Mouse (Mus musculus): ENCODE measurements around the gene Gm20379. TPM values are rescaled to one million over a fixed set of nuclear protein-coding genes. Genes with fewer than 3 reads are reported as not detected.

Gm20379 gene
- polyA plus RNA-seq, 1 experiment from 2014 or later, result 0.97 TPM

DNA sequence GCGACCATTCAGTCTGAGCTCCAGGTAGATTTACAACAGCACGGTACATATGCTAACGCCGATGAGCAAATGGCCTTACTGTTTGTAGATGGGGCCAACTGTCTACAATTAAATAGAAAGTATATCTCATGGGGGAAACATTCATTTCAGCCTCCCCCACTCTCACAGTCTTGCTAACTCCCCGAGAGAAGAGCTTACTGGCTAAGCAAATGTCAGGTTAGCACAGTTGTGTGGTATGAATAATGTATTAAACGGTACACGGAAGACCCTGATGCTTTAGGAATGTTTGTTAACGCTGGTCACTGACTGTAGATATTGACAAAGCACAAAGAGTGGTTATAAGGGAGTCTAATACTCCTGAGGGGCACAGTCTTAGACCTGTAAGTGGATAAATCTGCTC is 38.3 kb downstream of the Gm20379 start:
- no peaks in the 10 kb centered on the region for H3K4me1 ChIP-seq
- no peak overlapping the region for H3K27ac ChIP-seq
- no peak overlapping the region for H3K4me3 ChIP-seq
- no peak overlapping the region for H3K4me2 ChIP-seq
- no peak overlapping the region for H3K9ac ChIP-seq
- no peaks in the 10 kb centered on the region for H3K9me3 ChIP-seq
- WGBS, result 87% methylated on average over 8 of the region's 8 CpGs
- peak; percentile 39; the same call in 1 of the 2 replicates for ATAC-seq (replicated peaks)
- H3K36me3 ChIP-seq (replicated peaks), result peaks cover 14% of the 10 kb centered on the region; the same call in 1 of the 2 replicates
- no peaks in the 10 kb centered on the region for H3K27me3 ChIP-seq (replicated peaks)

DNA sequence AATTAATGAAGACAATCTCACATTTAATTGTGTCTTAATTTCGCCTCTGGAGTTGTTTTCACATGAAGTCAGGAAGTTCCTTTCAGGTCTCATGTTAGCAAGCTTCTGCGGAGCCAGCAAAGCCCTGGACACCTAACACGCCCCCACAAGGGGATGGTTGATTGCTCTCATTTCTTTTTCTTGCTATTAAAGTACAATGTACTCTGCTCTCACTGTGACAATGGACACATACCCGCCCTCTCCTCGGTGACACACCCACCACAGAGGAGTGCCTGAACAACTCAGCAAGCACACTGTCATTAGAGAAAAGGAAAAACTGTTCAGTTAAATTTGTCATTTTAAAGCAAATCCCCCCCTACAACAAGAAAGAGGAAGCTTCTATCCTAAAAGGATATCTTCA is 40.6 kb downstream of the Gm20379 start:
- H3K9me3 ChIP-seq, result no peaks in the 10 kb centered on the region
- no peak overlapping the region for H3K4me3 ChIP-seq
- no peak overlapping the region for H3K9ac ChIP-seq
- peaks cover 16% of the 10 kb centered on the region; the same call in 1 of the 2 replicates for H3K36me3 ChIP-seq (replicated peaks)
- no peak overlapping the region for H3K27ac ChIP-seq
- H3K27me3 ChIP-seq (replicated peaks), result no peaks in the 10 kb centered on the region
- H3K4me2 ChIP-seq, result no peak overlapping the region
- ATAC-seq (replicated peaks), result no peak
- no peaks in the 10 kb centered on the region for H3K4me1 ChIP-seq
- WGBS, result 87% methylated on average over 5 of the region's 5 CpGs

DNA sequence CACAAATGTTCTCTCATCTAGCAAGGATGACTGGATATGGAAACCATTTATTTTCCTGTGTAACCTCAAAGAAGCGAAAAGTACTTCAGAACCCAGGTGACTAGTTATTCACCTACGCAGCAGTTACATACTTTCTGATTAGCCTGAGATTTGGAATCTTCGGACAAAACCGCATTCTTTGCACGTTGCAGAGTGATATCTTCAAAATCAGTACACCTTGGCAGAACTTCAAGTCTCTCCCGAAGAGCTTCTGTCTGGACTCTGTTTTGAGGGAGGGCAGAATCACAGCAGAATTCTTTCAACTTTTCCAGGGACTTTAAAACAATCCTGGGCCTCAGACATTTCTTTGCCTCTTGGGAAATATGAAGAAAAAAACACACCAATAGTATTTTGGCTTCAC is 45.3 kb downstream of the Gm20379 start:
- peaks cover 17% of the 10 kb centered on the region for H3K4me1 ChIP-seq
- no peak overlapping the region for H3K4me2 ChIP-seq
- no peaks in the 10 kb centered on the region for H3K27me3 ChIP-seq (replicated peaks)
- H3K27ac ChIP-seq, result no peak overlapping the region
- peaks cover 12% of the 10 kb centered on the region; the same call in 1 of the 2 replicates for H3K36me3 ChIP-seq (replicated peaks)
- no peaks in the 10 kb centered on the region for H3K9me3 ChIP-seq
- no peak for ATAC-seq (replicated peaks)
- 94% methylated on average over 6 of the region's 6 CpGs for WGBS
- no peak overlapping the region for H3K4me3 ChIP-seq
- no peak overlapping the region for H3K9ac ChIP-seq

DNA sequence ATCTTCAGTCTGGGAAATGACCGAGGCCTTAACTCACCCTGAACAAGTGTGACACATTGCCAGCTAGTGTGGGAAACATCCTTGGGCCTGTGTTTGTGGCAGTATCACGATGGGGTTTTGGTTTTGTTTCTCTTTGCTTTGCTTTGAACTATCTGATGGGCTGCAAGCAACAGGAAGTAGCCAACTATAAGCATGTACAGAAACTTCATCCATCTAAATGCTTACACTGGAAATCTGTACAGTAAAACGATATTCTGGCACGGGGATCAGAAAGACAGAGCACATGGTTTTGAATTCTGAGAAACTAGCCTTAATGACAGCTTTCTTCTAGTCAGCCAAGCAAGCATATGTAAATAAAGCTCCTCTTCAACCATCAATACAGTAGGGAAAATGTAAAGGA is 48.2 kb downstream of the Gm20379 start:
- H3K9ac ChIP-seq, result peak overlapping the region; percentile 54
- peak overlapping the region; percentile 54 for H3K4me3 ChIP-seq
- peaks cover 17% of the 10 kb centered on the region for H3K4me1 ChIP-seq
- H3K27ac ChIP-seq, result peak overlapping the region; percentile 87
- H3K36me3 ChIP-seq (replicated peaks), result peaks cover 3% of the 10 kb centered on the region; the same call in 1 of the 2 replicates
- H3K9me3 ChIP-seq, result no peaks in the 10 kb centered on the region
- ATAC-seq (replicated peaks), result no peak
- H3K27me3 ChIP-seq (replicated peaks), result no peaks in the 10 kb centered on the region
- 23% methylated on average over 4 of the region's 4 CpGs for WGBS
- peak overlapping the region; percentile 95 for H3K4me2 ChIP-seq

DNA sequence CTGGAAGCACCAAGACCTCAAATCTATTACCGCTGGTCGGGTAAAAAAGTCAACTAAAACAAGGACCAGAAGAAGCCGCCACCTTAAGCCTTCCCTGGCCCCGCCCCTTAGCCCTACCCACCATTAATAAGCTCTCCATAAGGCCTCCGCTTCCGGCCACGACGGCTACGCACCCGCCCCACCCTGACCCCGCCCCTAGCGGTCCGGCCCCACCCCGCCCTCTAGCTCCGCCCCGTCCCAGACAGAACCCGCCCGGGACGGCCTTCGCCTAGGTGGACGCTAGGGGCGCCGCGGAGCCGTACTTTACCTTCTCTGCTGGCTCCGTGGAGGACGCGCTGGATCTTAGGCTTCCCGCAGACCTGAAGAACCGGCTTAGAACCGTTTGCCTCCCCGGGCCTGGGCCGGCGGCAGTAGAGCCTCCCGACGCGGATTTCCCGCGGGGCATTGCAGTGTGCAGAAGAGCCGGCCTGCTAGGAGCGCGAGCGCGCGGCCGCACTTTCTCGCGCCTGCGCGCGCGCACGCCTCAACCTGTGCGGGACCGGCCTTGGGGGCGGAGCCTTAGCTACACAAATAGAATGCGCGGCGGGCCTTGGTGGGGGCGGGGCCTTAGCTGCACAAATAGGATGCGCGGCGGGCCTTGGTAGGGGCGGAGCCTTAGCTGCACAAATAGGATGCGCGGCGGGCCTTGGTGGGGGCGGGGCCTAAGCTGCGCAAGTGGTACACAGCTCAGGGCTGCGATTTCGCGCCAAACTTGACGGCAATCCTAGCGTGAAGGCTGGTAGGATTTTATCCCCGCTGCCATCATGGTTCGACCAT is 48.9 kb downstream of the Gm20379 start, which contains the start of the genes Dhfr and Msh3:
Gene Dhfr (plus strand): TSS at position 271 of the 816 bp plus-strand sequence.
Gene Msh3 (minus strand): TSS at position 548 of the 816 bp plus-strand sequence.
- Histone ChIP-seq H3K9ac (peak within 1 kb of the TSS; percentile 54), H3K36me3 (replicated peaks) (no peaks in the 10 kb centered on the region), H3K4me1 (peaks cover 17% of the 10 kb centered on the region), H3K27ac (peak within 1 kb of the TSS; percentile 87), H3K4me2 (peak within 1 kb of the TSS; percentile 95), H3K9me3 (no peaks in the 10 kb centered on the region), H3K27me3 (replicated peaks) (no peaks in the 10 kb centered on the region), H3K4me3 (peak within 1 kb of the TSS; percentile 54)
- WGBS, result under 1% methylated on average over 76 of the region's 76 CpGs
- ATAC-seq (replicated peaks), result peak; percentile 98

DNA sequence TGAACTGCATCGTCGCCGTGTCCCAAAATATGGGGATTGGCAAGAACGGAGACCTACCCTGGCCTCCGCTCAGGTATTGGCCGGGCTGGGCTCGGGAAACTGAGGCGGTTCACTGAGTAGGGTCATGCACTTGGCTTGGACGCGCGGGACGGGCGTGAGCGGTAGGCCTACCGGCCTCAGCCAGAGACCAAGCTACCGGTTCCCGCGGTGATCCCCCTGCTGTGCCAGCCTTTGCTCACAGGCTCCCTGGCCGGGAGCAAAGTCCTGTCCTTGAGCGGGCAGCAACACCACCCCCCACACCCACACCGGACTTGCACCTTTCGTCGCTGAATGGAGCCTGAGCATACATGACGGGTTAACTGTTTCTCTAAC is 49.5 kb downstream of the Gm20379 start:
- H3K27ac ChIP-seq, result peak overlapping the region; percentile 87; the same call in 1 of the 2 replicates

DNA sequence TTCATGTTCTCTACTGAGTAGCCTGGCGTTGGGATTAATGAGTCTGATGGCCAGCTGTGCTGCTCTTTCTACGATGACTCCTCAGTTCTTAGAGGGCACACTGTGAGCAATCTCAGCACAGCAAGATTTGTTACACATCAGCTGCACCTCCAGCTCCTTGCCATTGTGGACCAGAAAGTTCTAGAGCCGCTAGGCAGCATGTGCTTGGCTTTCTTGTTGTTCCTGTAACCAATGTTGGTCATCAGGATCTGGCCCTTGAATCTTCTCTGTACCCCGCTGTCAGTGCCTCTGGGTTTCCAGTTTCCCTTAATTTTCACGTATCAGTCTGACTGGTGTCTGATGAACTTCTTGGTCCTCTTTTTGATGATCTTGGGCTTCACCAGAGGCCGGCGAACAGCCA is 50.6 kb downstream of the Gm20379 start:
- Histone ChIP-seq H3K36me3 (replicated peaks) (no peaks in the 10 kb centered on the region), H3K27me3 (replicated peaks) (no peaks in the 10 kb centered on the region), H3K4me3 (no peak overlapping the region), H3K4me2 (no peak overlapping the region), H3K9ac (no peak overlapping the region), H3K4me1 (peaks cover 17% of the 10 kb centered on the region), H3K27ac (no peak overlapping the region), H3K9me3 (no peaks in the 10 kb centered on the region)
- no peak for ATAC-seq (replicated peaks)
- 74% methylated on average over 7 of the region's 7 CpGs for WGBS

More for the DNA sequence above, 49.5 kb downstream of the Gm20379 start:
- Histone ChIP-seq H3K4me2 (peak overlapping the region; percentile 95), H3K9ac (peak overlapping the region; percentile 54), H3K36me3 (replicated peaks) (no peaks in the 10 kb centered on the region), H3K9me3 (no peaks in the 10 kb centered on the region), H3K27me3 (replicated peaks) (no peaks in the 10 kb centered on the region), H3K4me1 (peaks cover 17% of the 10 kb centered on the region), H3K4me3 (peak overlapping the region; percentile 54)
- under 1% methylated on average over 24 of the region's 24 CpGs for WGBS
- peak; percentile 57; the same call in 1 of the 2 replicates for ATAC-seq (replicated peaks)

Other genes with a start within 250 kb of the Gm20379 start
- 8.4 and 8.8 TPM in 2 replicates for gene Rasgrf2, start 174.3 kb upstream of the Gm20379 start, polyA plus RNA-seq (2015; fragmentation: Nextera tagmentation; extraction: Ambion mirVana)
- 3.8 and 4.6 TPM in 2 replicates for gene Dhfr, start 48.7 kb downstream of the Gm20379 start, polyA plus RNA-seq (2015; fragmentation: Nextera tagmentation; extraction: Ambion mirVana)
- 22.9 and 24.5 TPM in 2 replicates for gene Msh3, start 49.0 kb downstream of the Gm20379 start, polyA plus RNA-seq (2015; fragmentation: Nextera tagmentation; extraction: Ambion mirVana)
- gene Ankrd34b, start 119.9 kb downstream of the Gm20379 start, polyA plus RNA-seq (2015; fragmentation: Nextera tagmentation; extraction: Ambion mirVana), result 2.2 and 2.6 TPM in 2 replicates
- 0.14 and 0.33 TPM in 2 replicates for gene Fam151b, start 178.0 kb downstream of the Gm20379 start, polyA plus RNA-seq (2015; fragmentation: Nextera tagmentation; extraction: Ambion mirVana)
- gene Zfyve16, start 224.9 kb downstream of the Gm20379 start, polyA plus RNA-seq (2015; fragmentation: Nextera tagmentation; extraction: Ambion mirVana), result 11.0 TPM in 2 replicates

Data from midbrain, embryonic 15.5 days (tissue).